Comparison of ENCODE assay signal across 25 mouse cellular contexts in genomic region chr6:86767465-86767864, GRCm38 (mm10).
"Had no signal": no experiment of that assay in that cellular context is flagged by ENCODE, and none has a peak within 500 bp of the region (broad histone marks: within the 10 kb centered on the region; RNA-seq: fewer than 3 reads in every experiment).

No protein-coding gene starts in this region.

- H3K4me1 ChIP-seq: limb, embryonic 12.5 days; limb, embryonic 15.5 days; midbrain, embryonic 12.5 days had no signal

- H3K9me3 ChIP-seq: kidney, embryonic 15.5 days; limb, embryonic 12.5 days; limb, embryonic 15.5 days; midbrain, embryonic 12.5 days had no signal

- H3K4me2 ChIP-seq: kidney, embryonic 15.5 days; limb, embryonic 12.5 days; limb, embryonic 15.5 days; liver, embryonic 11.5 days; lung, embryonic 14.5 days; midbrain, embryonic 12.5 days had no signal

- H3K27me3 ChIP-seq: kidney, embryonic 15.5 days; limb, embryonic 12.5 days; limb, embryonic 15.5 days; midbrain, embryonic 12.5 days had no signal

- H3K36me3 ChIP-seq: kidney, embryonic 15.5 days; limb, embryonic 12.5 days; limb, embryonic 15.5 days; midbrain, embryonic 12.5 days had no signal

- ATAC-seq: liver, postnatal 0 days; midbrain, embryonic 16.5 days had no signal

- H3K4me3 ChIP-seq: kidney, embryonic 15.5 days; left cerebral cortex, adult 2 months; limb, embryonic 12.5 days; limb, embryonic 15.5 days; midbrain, embryonic 12.5 days had no signal

- H3K9ac ChIP-seq: kidney, embryonic 15.5 days; limb, embryonic 12.5 days; limb, embryonic 15.5 days; liver, embryonic 14.5 days; liver, postnatal 0 days; lung, embryonic 14.5 days; midbrain, embryonic 12.5 days had no signal

- H3K27ac ChIP-seq: kidney, embryonic 15.5 days; left cerebral cortex, adult 2 months; limb, embryonic 12.5 days; limb, embryonic 15.5 days; liver, embryonic 14.5 days; midbrain, embryonic 12.5 days had no signal

- DNase-seq: kidney, adult 11 months; kidney, adult 8-10 months; kidney, postnatal 10 days; kidney, postnatal 36 days; layer of hippocampus, postnatal 36 days; left cerebral cortex, postnatal 4 days; liver, postnatal 0 days; lung, embryonic 14.5 days; lung, postnatal 10 days; lung, postnatal 36 days; right cerebral cortex, adult 18-20 months; right cerebral cortex, postnatal 14 days; right cerebral cortex, postnatal 4 days; spleen, adult 18-20 months; thymus, adult 2 months; thymus, postnatal 14 days; thymus, postnatal 4 days had no signal
